Mouse (Mus musculus): Measurements from ENCODE around the gene Pes1. TPM values are rescaled to one million over a fixed set of nuclear protein-coding genes. Genes with fewer than 3 reads are reported as not detected.

Pes1 gene
- polyA plus RNA-seq, 1 experiment = 146 TPM

DNA sequence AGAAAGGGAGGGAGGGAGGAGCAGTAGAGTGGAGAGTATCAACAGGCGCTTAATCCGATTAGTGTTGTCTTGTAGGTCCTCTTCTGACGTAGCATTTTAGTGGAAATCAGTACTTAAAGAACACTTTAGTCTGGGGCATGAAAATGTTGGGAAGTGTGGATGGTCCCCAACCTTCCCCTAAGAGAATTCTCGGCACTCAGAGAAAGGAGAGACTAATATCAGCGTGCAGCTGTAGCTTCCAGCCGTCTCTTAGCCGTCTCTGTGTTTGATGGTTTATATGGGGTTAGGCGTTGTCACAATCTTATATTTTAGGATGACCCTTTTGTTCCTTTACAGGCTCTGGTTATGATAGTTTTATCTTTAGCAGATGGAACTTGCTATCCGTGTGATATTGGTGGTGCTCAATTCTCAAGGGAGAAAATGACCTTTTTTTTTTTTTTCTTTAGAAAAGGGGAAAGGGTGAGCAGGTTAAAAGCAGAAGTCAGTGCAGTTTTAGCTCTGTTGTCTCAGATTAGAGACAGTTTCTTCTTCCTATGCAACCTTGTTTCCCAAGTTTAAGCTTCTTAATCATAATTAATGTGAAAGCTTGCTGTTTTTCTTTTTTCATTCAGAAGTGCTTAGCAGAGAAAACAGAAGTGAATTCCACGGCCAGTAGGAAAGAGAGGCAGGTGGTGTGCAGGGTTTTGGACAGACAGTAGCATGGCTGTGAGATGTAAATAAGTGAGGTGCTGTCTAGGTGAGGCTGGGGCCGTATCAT, 819 bp downstream of the Pes1 start:
- Histone ChIP-seq H3K36me3 (ENCODE audit: control insufficient read depth, insufficient read depth) (peaks cover 30% of the 10 kb centered on the region), H3K79me2 (ENCODE audit: control insufficient read depth, insufficient read depth) (peaks cover 52% of the 10 kb centered on the region), H3ac (ENCODE audit: control insufficient read depth, insufficient read length, low read depth) (peak overlapping the region; percentile 71), H3K79me3 (ENCODE audit: low read depth) (peaks cover 45% of the 10 kb centered on the region), H3K4me3 (ENCODE audit: insufficient read depth, poor library complexity, severe bottlenecking) (peak overlapping the region; percentile 95), H3K27me3 (ENCODE audit: control insufficient read depth, insufficient read depth, insufficient read length) (no peaks in the 10 kb centered on the region)
- TF ChIP-seq FOSL1 (IDR thresholded peaks at IDR 0.05; ENCODE audit: insufficient read depth, low read length, poor library complexity, severe bottlenecking) = no peak
- TF ChIP-seq CEBPB (IDR thresholded peaks at IDR 0.05; ENCODE audit: low read depth) = no peak
- TF ChIP-seq MAX (IDR thresholded peaks at IDR 0.05) = no peak
- TF ChIP-seq MYOD1 (IDR thresholded peaks at IDR 0.05; ENCODE audit: control insufficient read depth, insufficient read length, low read depth) = no peak
- no peak for TF ChIP-seq CTCF (IDR thresholded peaks at IDR 0.05; ENCODE audit: control insufficient read depth, insufficient read depth, insufficient read length)
- no peak for TF ChIP-seq MYOG (IDR thresholded peaks at IDR 0.05; ENCODE audit: control insufficient read depth, extremely low read depth, insufficient read length)
- no peak for TF ChIP-seq USF1 (IDR thresholded peaks at IDR 0.05; ENCODE audit: low read depth)

- Histone ChIP-seq H3K4me3 (ENCODE audit: insufficient read depth, poor library complexity, severe bottlenecking) (no peak overlapping the region), H3K27me3 (ENCODE audit: control insufficient read depth, insufficient read depth, insufficient read length) (no peaks in the 10 kb centered on the region), H3K36me3 (ENCODE audit: control insufficient read depth, insufficient read depth) (peaks cover 83% of the 10 kb centered on the region), H3K79me2 (ENCODE audit: control insufficient read depth, insufficient read depth) (peaks cover 43% of the 10 kb centered on the region), H3K79me3 (ENCODE audit: low read depth) (peaks cover 34% of the 10 kb centered on the region), H3ac (ENCODE audit: control insufficient read depth, insufficient read length, low read depth) (no peak overlapping the region)
- TF ChIP-seq USF1 (IDR thresholded peaks at IDR 0.05; ENCODE audit: low read depth) (no peak), MAX (IDR thresholded peaks at IDR 0.05) (no peak), MYOD1 (IDR thresholded peaks at IDR 0.05; ENCODE audit: control insufficient read depth, insufficient read length, low read depth) (no peak)
Observed at GRCm38 (mm10) chr11:3969837-3970236, 6.1 kb downstream of the Pes1 start.

GRCm38 (mm10) chr11:3970361-3970760, 6.6 kb downstream of the Pes1 start:
- peaks cover 38% of the 10 kb centered on the region for H3K79me2 ChIP-seq (ENCODE audit: control insufficient read depth, insufficient read depth)
- H3K27me3 ChIP-seq (ENCODE audit: control insufficient read depth, insufficient read depth, insufficient read length) = no peaks in the 10 kb centered on the region
- peaks cover 88% of the 10 kb centered on the region for H3K36me3 ChIP-seq (ENCODE audit: control insufficient read depth, insufficient read depth)
- no peak overlapping the region for H3ac ChIP-seq (ENCODE audit: control insufficient read depth, insufficient read length, low read depth)
- peaks cover 29% of the 10 kb centered on the region for H3K79me3 ChIP-seq (ENCODE audit: low read depth)
- TF ChIP-seq USF1 (IDR thresholded peaks at IDR 0.05; ENCODE audit: low read depth) = no peak
- TF ChIP-seq MYOG (IDR thresholded peaks at IDR 0.05; ENCODE audit: control insufficient read depth, extremely low read depth, insufficient read length) = no peak
- TF ChIP-seq CEBPB (IDR thresholded peaks at IDR 0.05; ENCODE audit: low read depth) = no peak
- no peak for TF ChIP-seq MAX (IDR thresholded peaks at IDR 0.05)
- TF ChIP-seq CTCF (IDR thresholded peaks at IDR 0.05; ENCODE audit: control insufficient read depth, insufficient read depth, insufficient read length) = no peak
- no peak for TF ChIP-seq FOSL1 (IDR thresholded peaks at IDR 0.05; ENCODE audit: insufficient read depth, low read length, poor library complexity, severe bottlenecking)
- no peak for TF ChIP-seq MYOD1 (IDR thresholded peaks at IDR 0.05; ENCODE audit: control insufficient read depth, insufficient read length, low read depth)
- no peak overlapping the region for H3K4me3 ChIP-seq (ENCODE audit: insufficient read depth, poor library complexity, severe bottlenecking)

DNA sequence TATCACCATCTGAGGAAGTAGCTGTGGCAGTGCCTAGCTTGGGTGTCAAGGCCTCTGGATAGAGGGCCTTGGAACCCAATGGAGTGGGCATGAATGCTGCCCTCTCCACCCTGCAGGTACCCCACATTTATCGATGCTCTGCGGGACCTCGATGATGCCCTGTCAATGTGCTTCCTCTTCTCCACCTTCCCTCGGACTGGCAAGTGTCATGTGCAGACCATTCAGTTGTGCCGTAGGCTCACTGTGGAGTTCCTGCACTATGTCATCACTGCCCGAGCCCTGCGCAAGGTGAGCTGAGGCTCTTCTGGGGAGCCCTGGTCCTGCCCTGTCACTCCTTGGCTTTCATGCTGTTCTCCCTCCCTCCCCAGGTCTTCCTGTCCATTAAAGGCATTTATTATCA, 9.3 kb downstream of the Pes1 start:
- Histone ChIP-seq H3K4me3 (ENCODE audit: insufficient read depth, poor library complexity, severe bottlenecking) (no peak overlapping the region), H3K27me3 (ENCODE audit: control insufficient read depth, insufficient read depth, insufficient read length) (no peaks in the 10 kb centered on the region), H3K79me2 (ENCODE audit: control insufficient read depth, insufficient read depth) (peaks cover 11% of the 10 kb centered on the region), H3ac (ENCODE audit: control insufficient read depth, insufficient read length, low read depth) (no peak overlapping the region), H3K36me3 (ENCODE audit: control insufficient read depth, insufficient read depth) (peaks cover 99% of the 10 kb centered on the region), H3K79me3 (ENCODE audit: low read depth) (peaks cover 3% of the 10 kb centered on the region)
- TF ChIP-seq USF1 (IDR thresholded peaks at IDR 0.05; ENCODE audit: low read depth) (no peak), FOSL1 (IDR thresholded peaks at IDR 0.05; ENCODE audit: insufficient read depth, low read length, poor library complexity, severe bottlenecking) (no peak), MYOG (IDR thresholded peaks at IDR 0.05; ENCODE audit: control insufficient read depth, extremely low read depth, insufficient read length) (no peak), CEBPB (IDR thresholded peaks at IDR 0.05; ENCODE audit: low read depth) (no peak)

DNA sequence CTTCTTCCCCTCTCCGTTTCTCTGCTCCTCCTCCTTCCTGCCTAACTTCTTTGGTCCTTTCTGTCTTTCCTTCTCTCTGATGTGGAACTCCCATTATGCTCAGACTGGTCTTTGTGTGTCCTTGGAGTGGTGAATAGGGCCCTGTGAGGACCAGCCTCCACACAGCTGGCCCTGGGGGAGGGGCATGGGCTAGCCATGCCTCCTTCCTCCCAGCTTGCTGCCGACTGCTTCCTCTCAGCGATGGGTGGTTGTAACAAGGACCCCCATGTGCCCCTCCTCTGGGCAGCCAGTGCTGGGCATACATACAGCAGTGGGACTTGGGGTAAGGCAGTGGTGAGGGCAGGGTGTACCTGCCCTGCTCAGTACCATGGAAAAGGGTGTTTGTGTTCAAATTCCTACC, 10.5 kb downstream of the Pes1 start:
- no peak overlapping the region for H3ac ChIP-seq (ENCODE audit: control insufficient read depth, insufficient read length, low read depth)
- no peak overlapping the region for H3K4me3 ChIP-seq (ENCODE audit: insufficient read depth, poor library complexity, severe bottlenecking)
- peaks cover 5% of the 10 kb centered on the region for H3K79me2 ChIP-seq (ENCODE audit: control insufficient read depth, insufficient read depth)
- peaks cover 99% of the 10 kb centered on the region for H3K36me3 ChIP-seq (ENCODE audit: control insufficient read depth, insufficient read depth)
- H3K79me3 ChIP-seq (ENCODE audit: low read depth) = no peaks in the 10 kb centered on the region
- TF ChIP-seq FOSL1 (IDR thresholded peaks at IDR 0.05; ENCODE audit: insufficient read depth, low read length, poor library complexity, severe bottlenecking) = no peak
- no peak for TF ChIP-seq CTCF (IDR thresholded peaks at IDR 0.05; ENCODE audit: control insufficient read depth, insufficient read depth, insufficient read length)
- no peak for TF ChIP-seq MYOD1 (IDR thresholded peaks at IDR 0.05; ENCODE audit: control insufficient read depth, insufficient read length, low read depth)
- no peak for TF ChIP-seq USF1 (IDR thresholded peaks at IDR 0.05; ENCODE audit: low read depth)
- no peak for TF ChIP-seq MAX (IDR thresholded peaks at IDR 0.05)
- TF ChIP-seq CEBPB (IDR thresholded peaks at IDR 0.05; ENCODE audit: low read depth) = no peak
- no peak for TF ChIP-seq MYOG (IDR thresholded peaks at IDR 0.05; ENCODE audit: control insufficient read depth, extremely low read depth, insufficient read length)
- no peaks in the 10 kb centered on the region for H3K27me3 ChIP-seq (ENCODE audit: control insufficient read depth, insufficient read depth, insufficient read length)

- no peak within 1 kb of the TSS for H3ac ChIP-seq (ENCODE audit: control insufficient read depth, insufficient read length, low read depth)
- H3K36me3 ChIP-seq (ENCODE audit: control insufficient read depth, insufficient read depth) = peaks cover 97% of the 10 kb centered on the region
- H3K4me3 ChIP-seq (ENCODE audit: insufficient read depth, poor library complexity, severe bottlenecking) = no peak within 1 kb of the TSS
- no peaks in the 10 kb centered on the region for H3K79me2 ChIP-seq (ENCODE audit: control insufficient read depth, insufficient read depth)
- H3K79me3 ChIP-seq (ENCODE audit: low read depth) = no peaks in the 10 kb centered on the region
- TF ChIP-seq FOSL1 (IDR thresholded peaks at IDR 0.05; ENCODE audit: insufficient read depth, low read length, poor library complexity, severe bottlenecking) (no peak), MYOG (IDR thresholded peaks at IDR 0.05; ENCODE audit: control insufficient read depth, extremely low read depth, insufficient read length) (no peak), MYOD1 (IDR thresholded peaks at IDR 0.05; ENCODE audit: control insufficient read depth, insufficient read length, low read depth) (no peak), USF1 (IDR thresholded peaks at IDR 0.05; ENCODE audit: low read depth) (no peak), CTCF (IDR thresholded peaks at IDR 0.05; ENCODE audit: control insufficient read depth, insufficient read depth, insufficient read length) (no peak), MAX (IDR thresholded peaks at IDR 0.05) (no peak), CEBPB (IDR thresholded peaks at IDR 0.05; ENCODE audit: low read depth) (no peak)
- no peaks in the 10 kb centered on the region for H3K27me3 ChIP-seq (ENCODE audit: control insufficient read depth, insufficient read depth, insufficient read length)
Observed at GRCm38 (mm10) chr11:3976678-3977077, 12.9 kb downstream of the Pes1 start, which contains the start of gene 4930556J24Rik. 4930556J24Rik (minus strand) TSS chr11:3976778.

All from C2C12 (cell line).